Mouse (Mus musculus) small intestine, adult 2 months (tissue): ENCODE measurements at regions not wholly inside any gene's neighbourhood (a gene's known extent, or its start where the extent isn't known, plus 50 kb on each side); places are given as distances from the start of the nearest gene placed in this dataset.

Source experiments
- H3K27ac ChIP-seq: fragments of 200-500 bp; 2 replicates; pipeline ENCODE4 v1.5.1; 2012; ENCODE audit warnings: low read depth, low read length, control low read depth, inconsistent platforms; ENCODE audit not compliant: insufficient read depth
- H3K27me3 ChIP-seq: fragments of 200-500 bp; 2 replicates; pipeline ENCODE4 v1.6.1; 2012; ENCODE audit warnings: mild to moderate bottlenecking, moderate library complexity, low read length, inconsistent platforms; ENCODE audit not compliant: control insufficient read depth, insufficient read depth
- H3K36me3 ChIP-seq: fragments of 200-500 bp; 2 replicates; pipeline ENCODE4 v1.6.1; 2012; ENCODE audit warnings: mild to moderate bottlenecking, low read length, control low read depth, inconsistent platforms; ENCODE audit not compliant: control insufficient read depth, insufficient read depth
- H3K4me1 ChIP-seq: fragments of 200-500 bp; 2 replicates; pipeline ENCODE4 v1.6.1; 2012; ENCODE audit warnings: low read length, inconsistent platforms, mixed read lengths; ENCODE audit not compliant: control insufficient read depth, insufficient read depth, insufficient read length
- H3K4me3 ChIP-seq: fragments of 200-500 bp; 2 replicates; pipeline ENCODE4 v1.5.1; 2012; ENCODE audit warnings: low read depth, mild to moderate bottlenecking, control low read depth, inconsistent platforms, low read length, moderate library complexity
- CTCF ChIP-seq: fragments of 200-500 bp; IDR thresholded peaks from 2 replicates; pipeline ENCODE4 v1.5.1; 2012; ENCODE audit warnings: low read depth, mild to moderate bottlenecking, control low read depth, inconsistent platforms, low read length, moderate library complexity, mixed read lengths; ENCODE audit not compliant: insufficient replicate concordance, insufficient read length; ENCODE audit errors: extremely low read depth
- POLR2A ChIP-seq: fragments of 200-500 bp; IDR thresholded peaks from 2 replicates; pipeline ENCODE4 v1.6.1; 2012; ENCODE audit warnings: low read depth, mild to moderate bottlenecking, control low read depth, inconsistent platforms, low read length, moderate library complexity
- WGBS: fragments of 180-500 bp; shearing (Covaris S2); methylation state at CpG from one replicate; pipeline ENCODE4 v1.1.7; 2018; 5-methylcytosine and 5-hydroxymethylcytosine counted together

DNA sequence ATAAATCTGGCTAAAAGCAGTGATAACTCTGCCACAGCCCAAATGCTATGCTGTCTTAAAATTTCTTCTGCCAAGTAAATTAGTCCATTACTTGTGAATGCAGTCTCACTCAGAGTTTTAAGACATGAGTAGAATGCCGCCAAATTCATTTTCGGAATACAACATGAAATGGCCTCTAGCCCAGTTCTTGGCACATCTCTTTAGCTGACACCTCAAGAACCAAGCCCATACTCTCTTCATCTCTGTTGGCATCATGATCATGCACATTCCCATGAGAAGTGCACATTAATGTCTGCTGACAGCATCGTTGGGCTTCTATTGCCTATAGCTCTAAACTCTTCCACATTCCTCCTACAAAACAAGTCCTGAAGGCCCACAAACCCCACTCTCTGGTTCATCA lies 336.2 kb downstream of the Mycn start:
- no peak for TF ChIP-seq CTCF
- TF ChIP-seq POLR2A = no peak
- WGBS = 93% methylated on average over 3 of the region's 3 CpGs
- no peaks in the 10 kb centered on the region for H3K4me1 ChIP-seq

DNA sequence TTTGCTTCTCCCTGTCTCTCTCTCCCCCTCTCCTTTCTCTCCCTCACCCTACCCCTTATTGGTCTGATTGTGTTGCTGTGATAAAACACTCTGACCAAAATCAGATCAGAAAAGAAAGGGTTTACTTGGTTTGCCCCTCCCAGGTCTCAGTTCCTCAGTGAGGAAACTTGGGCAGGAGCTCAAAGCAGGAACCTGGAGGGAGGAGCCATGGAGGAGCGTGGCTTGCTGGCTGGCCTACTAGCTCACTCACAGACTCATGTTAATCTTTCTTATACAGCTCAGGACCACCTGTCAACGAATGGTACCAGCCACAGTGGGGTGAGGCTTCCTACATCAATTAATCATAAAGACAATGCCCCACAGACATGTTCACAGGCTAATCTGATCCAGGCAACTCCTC lies 339.4 kb downstream of the Fam49a start:
- Histone ChIP-seq H3K4me3 (no peak overlapping the region), H3K4me1 (no peaks in the 10 kb centered on the region), H3K27me3 (no peaks in the 10 kb centered on the region), H3K27ac (no peak overlapping the region), H3K36me3 (no peaks in the 10 kb centered on the region)
- TF ChIP-seq POLR2A = no peak
- no peak for TF ChIP-seq CTCF
- 24% methylated on average over 2 of the region's 2 CpGs for WGBS

More for the DNA sequence above, 336.2 kb downstream of the Mycn start:
- no peaks in the 10 kb centered on the region for H3K36me3 ChIP-seq
- no peak overlapping the region for H3K27ac ChIP-seq
- no peak overlapping the region for H3K4me3 ChIP-seq
- no peaks in the 10 kb centered on the region for H3K27me3 ChIP-seq

DNA sequence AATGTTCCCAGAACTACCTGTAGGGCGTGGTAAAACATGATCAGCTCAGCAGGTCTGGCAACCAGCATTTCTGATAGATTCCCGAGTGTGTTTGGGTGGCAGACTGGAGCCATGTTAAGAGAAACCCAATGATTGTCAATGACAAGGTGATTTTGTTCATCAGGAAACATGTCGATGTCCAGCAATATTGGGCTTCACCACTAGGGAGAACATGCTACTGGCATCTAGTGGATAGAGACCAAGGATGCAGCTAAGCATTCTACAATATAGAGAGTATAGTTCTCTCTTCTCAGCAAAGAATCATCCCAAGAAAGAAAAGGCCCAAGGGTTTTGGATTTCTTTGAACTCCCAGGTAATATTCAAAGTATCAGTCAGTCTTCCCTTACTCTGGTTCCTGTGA lies 333.5 kb downstream of the Fam49a start:
- no peaks in the 10 kb centered on the region for H3K36me3 ChIP-seq
- H3K27me3 ChIP-seq = no peaks in the 10 kb centered on the region
- WGBS = 69% methylated on average over 3 of the region's 3 CpGs
- no peak overlapping the region for H3K27ac ChIP-seq
- no peak for TF ChIP-seq POLR2A
- TF ChIP-seq CTCF = no peak
- no peaks in the 10 kb centered on the region for H3K4me1 ChIP-seq
- no peak overlapping the region for H3K4me3 ChIP-seq

DNA sequence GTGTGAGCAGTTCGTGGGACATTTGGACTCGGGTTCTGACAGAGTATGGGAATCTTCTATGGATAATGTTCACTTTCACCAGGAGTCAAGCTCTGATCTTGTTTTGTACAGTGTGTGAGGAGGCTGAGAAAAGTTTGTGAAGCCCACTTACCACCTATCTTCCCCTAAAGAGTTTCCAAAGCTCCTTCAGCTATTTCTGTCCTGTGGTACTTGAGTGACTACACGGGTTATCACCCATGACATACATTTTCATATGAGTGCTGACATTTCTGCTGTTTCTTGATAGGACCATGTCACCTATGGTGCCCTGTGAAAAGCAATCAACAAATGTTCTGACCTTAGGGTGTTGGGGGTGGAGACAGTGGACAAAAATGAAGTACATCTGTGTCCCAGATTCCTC lies 332.6 kb downstream of the Fam49a start:
- 90% methylated on average over 3 of the region's 3 CpGs for WGBS
- H3K27me3 ChIP-seq = no peaks in the 10 kb centered on the region
- no peak for TF ChIP-seq POLR2A
- TF ChIP-seq CTCF = no peak
- H3K36me3 ChIP-seq = no peaks in the 10 kb centered on the region
- H3K4me1 ChIP-seq = no peaks in the 10 kb centered on the region
- no peak overlapping the region for H3K27ac ChIP-seq
- no peak overlapping the region for H3K4me3 ChIP-seq

DNA sequence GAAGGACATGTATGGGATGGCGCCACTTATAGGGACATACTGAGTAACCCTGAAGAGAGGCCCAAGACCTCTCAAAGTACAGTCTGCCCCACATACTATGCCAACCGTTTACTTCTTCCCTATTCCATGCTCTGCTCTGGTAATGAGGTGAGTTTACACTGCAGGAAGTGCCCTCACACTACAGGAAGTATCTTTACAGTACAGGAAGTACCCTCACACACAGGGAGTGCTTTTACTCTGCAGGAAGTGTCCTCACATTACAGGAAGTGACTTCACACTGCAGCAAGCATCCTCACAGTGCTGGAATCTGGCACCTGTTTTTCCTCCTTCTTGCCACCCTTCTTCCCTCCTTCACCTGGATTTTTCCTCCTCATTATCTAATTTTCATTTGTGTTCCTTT lies 331.4 kb downstream of the Fam49a start:
- no peak overlapping the region for H3K4me3 ChIP-seq
- no peak overlapping the region for H3K27ac ChIP-seq
- no peaks in the 10 kb centered on the region for H3K36me3 ChIP-seq
- WGBS = 77% methylated on average over 2 of the region's 2 CpGs
- no peaks in the 10 kb centered on the region for H3K27me3 ChIP-seq
- no peak for TF ChIP-seq POLR2A
- TF ChIP-seq CTCF = no peak
- H3K4me1 ChIP-seq = no peaks in the 10 kb centered on the region

DNA sequence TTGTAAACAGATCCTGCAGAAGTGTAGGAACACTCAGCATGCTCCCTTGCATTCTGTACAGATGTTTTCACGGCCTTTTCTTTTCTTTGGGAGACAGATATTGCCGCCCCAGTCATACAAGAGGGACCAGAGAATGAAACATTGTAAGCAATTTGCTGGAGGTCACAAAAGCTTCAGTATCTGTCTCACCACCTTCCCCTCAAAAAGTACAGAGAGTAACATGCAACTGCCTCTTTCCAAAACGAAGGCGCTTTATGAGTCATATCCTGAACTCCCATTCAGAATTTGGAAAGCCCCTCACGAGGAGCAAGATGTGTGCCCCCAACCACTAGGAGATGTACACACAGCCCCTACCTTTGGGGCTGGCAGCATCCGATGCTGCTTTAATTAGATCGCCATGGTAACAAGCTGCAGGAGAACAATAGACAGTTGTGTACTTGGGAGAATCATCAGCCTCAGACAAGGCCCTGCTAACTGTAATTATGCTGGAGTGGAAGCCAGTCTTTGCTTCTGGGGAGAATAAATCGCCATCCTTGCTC lies 328.9 kb downstream of the Fam49a start:
- WGBS = 82% methylated on average over 8 of the region's 8 CpGs
- H3K4me3 ChIP-seq = no peak overlapping the region
- no peaks in the 10 kb centered on the region for H3K27me3 ChIP-seq
- H3K27ac ChIP-seq = no peak overlapping the region
- H3K4me1 ChIP-seq = no peaks in the 10 kb centered on the region
- H3K36me3 ChIP-seq = no peaks in the 10 kb centered on the region
- no peak for TF ChIP-seq CTCF

DNA sequence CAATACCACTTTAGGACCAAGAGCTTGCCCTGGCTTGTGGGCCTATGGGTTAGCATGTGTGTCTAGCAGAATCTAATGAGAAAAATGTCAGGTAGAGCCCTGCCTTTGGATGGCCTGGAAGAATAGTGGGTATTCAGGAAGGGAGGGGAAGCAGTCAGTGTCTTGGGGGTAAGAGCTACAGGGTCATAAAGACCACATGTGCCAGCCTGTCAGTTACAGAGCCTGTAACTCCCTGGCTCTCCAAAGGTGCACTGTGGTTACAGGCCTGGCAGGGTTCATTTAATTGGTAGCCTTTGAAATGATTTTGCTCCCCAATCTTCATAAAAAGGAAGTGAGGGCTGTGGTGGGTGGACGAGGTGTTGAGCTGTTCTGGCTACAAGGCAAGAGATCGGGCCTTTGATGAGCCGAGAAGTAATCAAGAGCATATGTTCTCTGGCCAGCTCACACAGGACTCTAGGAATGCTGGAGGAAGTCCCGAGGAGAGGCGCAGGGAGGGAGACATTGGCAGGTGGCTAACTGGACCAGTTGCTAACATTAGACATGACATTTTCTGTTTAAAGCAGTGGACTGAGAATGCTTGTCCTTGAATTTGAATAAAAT lies 326.9 kb downstream of the Fam49a start:
- no peak for TF ChIP-seq CTCF
- no peak overlapping the region for H3K4me3 ChIP-seq
- H3K4me1 ChIP-seq = no peaks in the 10 kb centered on the region
- WGBS = 79% methylated on average over 5 of the region's 5 CpGs
- H3K27ac ChIP-seq = no peak overlapping the region
- no peaks in the 10 kb centered on the region for H3K27me3 ChIP-seq
- H3K36me3 ChIP-seq = no peaks in the 10 kb centered on the region
